Mouse (Mus musculus) monocyte, adult 5-6 weeks (primary cell): ENCODE measurements around the gene Slc35e3. TPM values are rescaled to one million over a fixed set of nuclear protein-coding genes. Genes with fewer than 3 reads are reported as not detected.
A peak's percentile ranks its signal among the peaks of the same experiment; 100 is the strongest.

Source experiments
- ATAC-seq: fragments of 153-309, 156-312 bp; replicated peaks from 2 replicates; pipeline ENCODE4 v1.8.0; 2017; ENCODE audit warnings: mild to moderate bottlenecking; ENCODE audit not compliant: low TSS enrichment, insufficient number of reproducible peaks, severe bottlenecking, poor library complexity, low FRiP score
- total RNA-seq: library from RNA; stranded (forward); fragments of 200-1000, 200-491, 200-594 nt; gene quantifications from 3 replicates; pipeline ENCODE4 v1.2.3, GENCODE M21; 2017

The Slc35e3 gene
- total RNA-seq, 1 experiment from 2014 or later: 20.0 TPM

GRCm38 (mm10) chr10:117753711-117754608, 7.8 kb upstream of the Slc35e3 start:
- no peak for ATAC-seq

- ATAC-seq: no peak
These were observed 6.9 kb upstream of the Slc35e3 start for GRCm38 (mm10) chr10:117752851-117753647.

- ATAC-seq: no peak
These were observed 6.2 kb upstream of the Slc35e3 start for GRCm38 (mm10) chr10:117752304-117752821.

- ATAC-seq: no peak
These were observed 5.6 kb upstream of the Slc35e3 start for GRCm38 (mm10) chr10:117751744-117752143.

GRCm38 (mm10) chr10:117751282-117751610, 5.1 kb upstream of the Slc35e3 start:
- ATAC-seq: no peak

GRCm38 (mm10) chr10:117750529-117751281, 4.5 kb upstream of the Slc35e3 start:
- ATAC-seq: no peak

- ATAC-seq: no peak
These were observed 3.7 kb upstream of the Slc35e3 start for GRCm38 (mm10) chr10:117749787-117750343.

GRCm38 (mm10) chr10:117749050-117749686, 3.0 kb upstream of the Slc35e3 start:
- ATAC-seq: no peak

- ATAC-seq: no peak
These were observed 2.3 kb upstream of the Slc35e3 start for GRCm38 (mm10) chr10:117748276-117749049.

- ATAC-seq: no peak
These were observed 1.5 kb upstream of the Slc35e3 start for GRCm38 (mm10) chr10:117747711-117748110.

GRCm38 (mm10) chr10:117745570-117746296, 432 bp downstream of the Slc35e3 start:
- peak; percentile 36; the same call in 1 of the 2 replicates for ATAC-seq

- no peak for ATAC-seq
These were observed 2.2 kb downstream of the Slc35e3 start for GRCm38 (mm10) chr10:117743917-117744316.

- ATAC-seq: no peak
These were observed 3.0 kb downstream of the Slc35e3 start for GRCm38 (mm10) chr10:117743182-117743581.

GRCm38 (mm10) chr10:117742618-117743017, 3.5 kb downstream of the Slc35e3 start:
- ATAC-seq: no peak

GRCm38 (mm10) chr10:117741698-117742475, 4.3 kb downstream of the Slc35e3 start:
- no peak for ATAC-seq

- no peak for ATAC-seq
These were observed 5.2 kb downstream of the Slc35e3 start for GRCm38 (mm10) chr10:117740921-117741320.
